Mouse (Mus musculus): ENCODE data around the gene Gm13090. TPM values are rescaled to one million over a fixed set of nuclear protein-coding genes. Genes with fewer than 3 reads are reported as not detected.

The Gm13090 gene
- polyA plus RNA-seq, 1 experiment from 2014 or later = not detected

DNA sequence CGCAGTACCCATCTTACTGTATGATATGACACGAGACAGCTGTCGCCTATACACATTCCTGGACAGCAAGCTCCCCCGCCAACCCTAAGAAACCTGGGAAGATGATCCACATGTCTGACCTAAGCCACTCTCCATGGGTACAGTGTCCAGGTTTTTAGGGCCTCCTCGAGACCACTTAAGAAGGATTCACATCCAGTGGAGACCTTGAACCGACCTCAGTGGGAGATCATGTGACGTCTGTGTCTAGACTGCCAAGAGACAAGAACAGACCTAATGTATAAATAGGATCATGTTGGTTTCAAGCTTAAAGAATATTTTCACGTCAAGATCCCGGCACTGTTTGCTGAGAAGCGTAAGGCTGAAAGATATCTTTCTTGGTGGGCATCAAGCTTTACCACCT is 14.8 kb downstream of the Gm13090 start:
- Histone ChIP-seq H3K4me2 (no peak overlapping the region), H3K36me3 (no peaks in the 10 kb centered on the region), H3K27ac (no peak overlapping the region), H3K27me3 (replicated peaks) (peaks cover 38% of the 10 kb centered on the region), H3K9ac (no peak overlapping the region), H3K4me1 (peaks cover 12% of the 10 kb centered on the region), H3K4me3 (no peak overlapping the region), H3K9me3 (replicated peaks) (0 out of 2 replicates have a peak, but pooled peaks cover 4% of the 10 kb centered on the region)
- 75% methylated on average over 10 of the region's 10 CpGs for WGBS (ENCODE audit: insufficient replicate concordance)
- no peak for ATAC-seq

DNA sequence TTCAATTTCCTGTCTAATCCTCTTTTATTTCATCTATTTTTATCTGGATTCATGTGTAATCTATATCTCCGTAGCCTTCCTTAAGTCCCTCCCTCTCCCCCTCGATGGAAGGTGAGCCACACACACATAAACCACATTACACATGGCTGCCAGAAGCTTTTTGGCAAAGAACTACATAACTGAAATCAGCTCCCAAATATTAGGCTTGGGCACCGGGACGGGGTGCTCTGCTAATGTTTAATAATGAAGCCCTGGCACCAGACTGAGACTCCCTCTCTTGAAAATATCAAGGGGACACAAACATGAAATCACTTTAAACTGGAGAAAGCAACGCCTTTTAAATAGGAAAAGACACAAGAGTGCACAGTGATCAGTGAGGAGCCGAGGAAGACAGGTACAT is 16.5 kb downstream of the Gm13090 start:
- Histone ChIP-seq H3K4me2 (no peak overlapping the region), H3K27ac (no peak overlapping the region), H3K4me3 (no peak overlapping the region), H3K36me3 (no peaks in the 10 kb centered on the region), H3K4me1 (peaks cover 12% of the 10 kb centered on the region), H3K9me3 (replicated peaks) (0 out of 2 replicates have a peak, but pooled peaks cover 4% of the 10 kb centered on the region), H3K9ac (no peak overlapping the region), H3K27me3 (replicated peaks) (peaks cover 56% of the 10 kb centered on the region)
- WGBS (ENCODE audit: insufficient replicate concordance) = 66% methylated on average over 6 of the region's 6 CpGs
- no peak for ATAC-seq

DNA sequence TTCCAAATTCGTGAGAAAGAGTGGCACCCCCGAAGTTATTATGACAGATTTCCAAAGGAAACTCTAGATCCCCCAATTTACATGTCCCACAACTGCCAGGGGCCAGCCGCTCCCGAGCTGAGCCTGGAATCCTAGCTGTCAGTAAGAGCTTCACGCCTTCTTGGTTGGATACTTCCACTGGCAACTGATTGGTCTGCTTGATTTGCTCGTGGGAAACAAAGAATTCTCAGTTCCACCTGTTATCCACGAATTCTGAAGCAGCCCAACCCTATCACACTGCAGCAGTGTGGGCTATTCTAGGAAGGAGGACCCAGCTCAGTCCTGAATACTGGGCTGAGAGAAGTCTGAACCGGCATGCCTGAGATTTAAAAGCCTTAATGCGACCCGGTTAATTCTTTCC is 17.1 kb downstream of the Gm13090 start:
- Histone ChIP-seq H3K27ac (no peak overlapping the region), H3K27me3 (replicated peaks) (peaks cover 62% of the 10 kb centered on the region), H3K36me3 (no peaks in the 10 kb centered on the region), H3K9ac (no peak overlapping the region), H3K4me1 (peaks cover 12% of the 10 kb centered on the region), H3K4me2 (no peak overlapping the region), H3K4me3 (no peak overlapping the region), H3K9me3 (replicated peaks) (0 out of 2 replicates have a peak, but pooled peaks cover 4% of the 10 kb centered on the region)
- 33% methylated on average over 10 of the region's 10 CpGs for WGBS (ENCODE audit: insufficient replicate concordance)
- ATAC-seq = no peak

DNA sequence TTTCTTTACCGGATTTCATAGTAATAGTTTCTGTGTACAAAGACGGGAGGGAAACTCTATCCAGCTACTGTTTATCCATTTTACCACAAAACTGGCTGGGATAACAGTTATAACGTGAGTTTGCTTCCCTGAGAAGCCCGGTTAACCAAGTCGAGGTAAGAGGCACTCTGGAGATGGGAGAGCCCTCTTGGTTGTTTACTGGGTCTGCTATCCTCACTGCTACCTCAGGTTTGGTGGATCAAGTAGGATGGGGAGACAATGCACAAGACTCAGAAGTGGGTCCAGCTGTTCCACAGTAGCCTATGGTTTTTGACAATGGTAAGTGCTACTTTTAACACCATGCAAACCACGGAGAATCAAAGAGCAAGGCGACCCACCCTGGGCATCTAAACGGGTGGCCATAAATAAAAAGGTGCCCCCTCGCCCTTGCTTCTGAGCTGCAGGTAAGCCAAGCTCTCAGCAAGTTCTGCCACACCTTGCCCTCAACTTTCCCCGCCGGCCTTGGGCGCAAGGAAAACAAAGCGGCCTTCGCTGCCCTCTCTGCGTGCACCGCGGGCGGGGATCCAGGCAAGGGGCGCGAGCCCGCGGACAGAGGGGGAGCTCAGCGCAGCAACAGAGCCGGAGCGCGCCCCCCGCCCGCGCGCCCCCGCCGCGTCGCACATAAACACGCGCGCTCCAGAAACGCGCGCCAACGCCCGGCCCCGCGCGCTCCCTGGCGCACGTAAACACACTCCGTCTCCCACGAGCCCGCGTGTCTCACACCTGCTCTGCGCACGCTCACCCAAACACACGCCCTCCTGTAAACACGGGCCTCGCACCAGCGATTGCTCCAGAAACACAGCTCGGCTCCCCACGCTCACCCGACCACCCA is 18.0 kb downstream of the Gm13090 start:
- Histone ChIP-seq H3K36me3 (no peaks in the 10 kb centered on the region), H3K4me1 (peaks cover 12% of the 10 kb centered on the region), H3K9ac (peak overlapping the region; percentile 35; the same call in 1 of the 2 replicates), H3K27ac (no peak overlapping the region), H3K27me3 (replicated peaks) (peaks cover 69% of the 10 kb centered on the region), H3K9me3 (replicated peaks) (no peaks in the 10 kb centered on the region), H3K4me2 (peak overlapping the region; percentile 81), H3K4me3 (peak overlapping the region; percentile 54)
- WGBS (ENCODE audit: insufficient replicate concordance) = 5% methylated on average over 60 of the region's 60 CpGs
- 0 out of 2 replicates have a peak, but pooled peaks have one; percentile 8 for ATAC-seq

DNA sequence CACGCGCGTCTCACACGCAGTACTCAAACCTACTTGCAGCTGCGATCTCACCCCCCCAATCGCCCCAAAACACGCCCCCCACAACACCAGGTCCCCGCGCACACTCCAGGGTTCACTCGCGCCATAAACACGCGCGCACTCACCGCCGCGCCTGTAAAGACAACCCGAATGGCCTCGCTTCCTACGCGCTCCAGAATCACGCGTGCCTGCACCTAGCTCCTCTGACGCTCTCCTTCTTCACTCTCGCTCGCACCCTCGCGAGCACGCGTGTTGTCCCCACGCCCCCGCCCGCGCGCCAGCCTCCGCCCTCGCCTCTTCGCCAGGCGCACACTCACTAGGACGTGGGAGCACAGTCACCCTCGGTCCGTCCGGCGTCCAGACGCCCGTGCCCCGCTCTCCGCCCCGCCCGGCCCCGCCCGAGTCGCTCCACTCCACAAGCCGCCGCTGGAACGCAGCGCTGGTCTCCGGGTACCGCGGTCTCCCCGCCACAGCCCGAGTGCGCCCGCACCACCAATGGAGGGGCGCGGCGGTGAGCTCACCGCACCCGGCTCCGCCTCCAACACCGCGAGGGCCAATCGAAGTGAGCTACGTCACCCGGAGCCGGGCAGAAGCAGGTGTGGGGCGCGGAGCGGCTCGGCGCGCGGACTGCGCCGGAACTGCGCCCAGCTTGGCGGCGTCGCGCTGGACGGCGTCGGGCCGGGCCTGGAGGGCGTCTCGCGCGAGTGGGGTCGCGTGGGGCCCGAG is 18.8 kb downstream of the Gm13090 start:
- Histone ChIP-seq H3K27ac (no peak overlapping the region), H3K9ac (peak overlapping the region; percentile 35; the same call in 1 of the 2 replicates), H3K27me3 (replicated peaks) (peaks cover 71% of the 10 kb centered on the region), H3K36me3 (no peaks in the 10 kb centered on the region), H3K4me2 (peak overlapping the region; percentile 81), H3K4me3 (peak overlapping the region; percentile 54), H3K9me3 (replicated peaks) (no peaks in the 10 kb centered on the region), H3K4me1 (peaks cover 12% of the 10 kb centered on the region)
- ATAC-seq = peak; percentile 92
- WGBS (ENCODE audit: insufficient replicate concordance) = 1% methylated on average over 80 of the region's 101 CpGs

DNA sequence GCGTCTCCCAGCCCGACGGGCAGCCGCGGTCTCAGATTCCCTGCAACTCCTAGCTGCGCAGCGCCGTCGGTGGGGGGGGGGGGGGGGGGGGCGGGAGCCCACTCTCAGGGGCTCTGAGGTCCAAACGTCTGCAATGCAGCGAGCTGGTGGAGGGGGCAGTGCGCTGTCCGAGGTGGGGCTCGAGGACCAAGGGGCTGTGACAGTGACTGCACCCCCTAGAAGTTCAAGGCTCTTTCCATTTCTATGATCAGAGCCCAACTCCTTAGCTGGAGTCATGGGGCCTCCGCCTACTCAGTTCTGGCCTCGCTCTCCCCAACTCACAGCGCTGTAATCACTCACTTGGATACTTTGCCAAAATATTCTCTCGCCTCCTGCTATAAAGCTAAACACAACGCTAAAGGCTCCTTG is 19.5 kb downstream of the Gm13090 start:
- H3K27ac ChIP-seq = no peak overlapping the region
- ATAC-seq = no peak
- H3K4me3 ChIP-seq = peak overlapping the region; percentile 54
- 3% methylated on average over 17 of the region's 20 CpGs for WGBS (ENCODE audit: insufficient replicate concordance)
- H3K27me3 ChIP-seq (replicated peaks) = peaks cover 74% of the 10 kb centered on the region
- H3K9ac ChIP-seq = peak overlapping the region; percentile 31; the same call in 1 of the 2 replicates
- H3K4me2 ChIP-seq = peak overlapping the region; percentile 81
- H3K9me3 ChIP-seq (replicated peaks) = no peaks in the 10 kb centered on the region
- no peaks in the 10 kb centered on the region for H3K36me3 ChIP-seq
- peaks cover 12% of the 10 kb centered on the region for H3K4me1 ChIP-seq

DNA sequence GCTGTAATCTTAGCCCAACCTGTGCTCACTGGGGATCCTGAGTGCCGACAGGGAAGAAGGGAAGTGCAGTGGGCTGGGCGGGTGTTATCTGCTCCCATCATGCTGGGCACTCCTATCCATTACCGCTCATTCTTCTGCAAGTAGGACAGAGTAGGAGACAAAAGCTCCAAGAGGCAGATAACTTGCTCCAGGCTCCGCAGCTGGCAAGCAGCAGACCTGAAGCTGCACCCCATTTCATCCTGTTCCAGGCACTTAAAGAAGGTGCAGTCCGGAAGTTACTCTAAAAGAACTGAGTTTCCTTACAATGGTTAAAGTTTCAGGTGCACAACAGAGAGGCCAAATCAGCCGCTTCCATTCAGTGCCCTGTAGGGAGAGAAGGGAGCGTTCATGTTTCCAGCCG is 21.9 kb downstream of the Gm13090 start:
- no peaks in the 10 kb centered on the region for H3K9me3 ChIP-seq (replicated peaks)
- H3K4me3 ChIP-seq = no peak overlapping the region
- H3K4me2 ChIP-seq = no peak overlapping the region
- H3K27me3 ChIP-seq (replicated peaks) = peaks cover 67% of the 10 kb centered on the region
- H3K4me1 ChIP-seq = peaks cover 12% of the 10 kb centered on the region
- H3K36me3 ChIP-seq = no peaks in the 10 kb centered on the region
- no peak overlapping the region for H3K27ac ChIP-seq
- 37% methylated on average over 8 of the region's 8 CpGs for WGBS (ENCODE audit: insufficient replicate concordance)
- ATAC-seq = no peak
- no peak overlapping the region for H3K9ac ChIP-seq

DNA sequence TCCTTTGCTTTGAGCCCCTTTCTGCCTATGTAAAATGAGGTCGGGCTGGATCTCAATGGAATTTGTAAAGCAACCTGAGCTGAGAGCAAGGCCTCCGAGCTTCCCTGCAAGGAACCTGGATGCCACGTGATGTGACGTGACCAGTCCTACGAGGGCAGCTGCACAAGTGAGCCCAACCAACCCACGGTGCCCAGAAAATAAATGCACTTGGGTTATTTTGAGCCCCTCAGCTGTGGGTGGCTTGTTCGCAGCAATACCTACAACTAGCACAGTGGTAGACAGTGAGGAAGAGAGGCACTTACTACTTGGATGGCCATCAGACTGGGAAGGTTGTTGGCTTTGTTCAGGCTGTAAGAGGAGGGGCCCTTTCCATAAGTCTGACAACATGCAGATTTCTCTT is 25.2 kb downstream of the Gm13090 start:
- 64% methylated on average over 7 of the region's 7 CpGs for WGBS (ENCODE audit: insufficient replicate concordance)
- Histone ChIP-seq H3K27me3 (replicated peaks) (peaks cover 34% of the 10 kb centered on the region), H3K36me3 (no peaks in the 10 kb centered on the region), H3K4me2 (no peak overlapping the region), H3K27ac (no peak overlapping the region), H3K9ac (no peak overlapping the region), H3K4me1 (no peaks in the 10 kb centered on the region), H3K9me3 (replicated peaks) (no peaks in the 10 kb centered on the region), H3K4me3 (no peak overlapping the region)
- ATAC-seq = no peak

DNA sequence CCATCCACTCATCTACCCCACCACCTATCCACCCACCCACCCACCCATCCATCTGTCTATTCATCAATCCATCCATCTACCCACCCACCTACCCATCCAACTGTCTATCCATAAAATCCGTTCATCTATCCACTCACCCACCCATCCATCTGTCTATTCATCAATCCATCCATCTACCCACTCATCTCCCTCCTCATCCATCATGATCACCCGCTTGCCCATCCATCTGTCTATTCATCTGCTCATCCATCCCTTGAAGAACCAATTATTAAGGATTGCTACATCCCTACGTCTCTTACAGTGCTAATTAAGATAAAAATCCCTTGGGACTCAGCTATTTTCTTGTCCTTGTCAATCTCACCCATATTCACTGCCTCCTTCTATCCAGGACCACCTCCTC is 29.5 kb downstream of the Gm13090 start:
- Histone ChIP-seq H3K9me3 (replicated peaks) (no peaks in the 10 kb centered on the region), H3K4me3 (no peak overlapping the region), H3K27me3 (replicated peaks) (peaks cover 3% of the 10 kb centered on the region; the same call in 1 of the 2 replicates), H3K9ac (no peak overlapping the region), H3K27ac (no peak overlapping the region), H3K4me2 (no peak overlapping the region), H3K4me1 (no peaks in the 10 kb centered on the region), H3K36me3 (no peaks in the 10 kb centered on the region)
- no peak for ATAC-seq
- 54% methylated on average over 3 of the region's 3 CpGs for WGBS (ENCODE audit: insufficient replicate concordance)

DNA sequence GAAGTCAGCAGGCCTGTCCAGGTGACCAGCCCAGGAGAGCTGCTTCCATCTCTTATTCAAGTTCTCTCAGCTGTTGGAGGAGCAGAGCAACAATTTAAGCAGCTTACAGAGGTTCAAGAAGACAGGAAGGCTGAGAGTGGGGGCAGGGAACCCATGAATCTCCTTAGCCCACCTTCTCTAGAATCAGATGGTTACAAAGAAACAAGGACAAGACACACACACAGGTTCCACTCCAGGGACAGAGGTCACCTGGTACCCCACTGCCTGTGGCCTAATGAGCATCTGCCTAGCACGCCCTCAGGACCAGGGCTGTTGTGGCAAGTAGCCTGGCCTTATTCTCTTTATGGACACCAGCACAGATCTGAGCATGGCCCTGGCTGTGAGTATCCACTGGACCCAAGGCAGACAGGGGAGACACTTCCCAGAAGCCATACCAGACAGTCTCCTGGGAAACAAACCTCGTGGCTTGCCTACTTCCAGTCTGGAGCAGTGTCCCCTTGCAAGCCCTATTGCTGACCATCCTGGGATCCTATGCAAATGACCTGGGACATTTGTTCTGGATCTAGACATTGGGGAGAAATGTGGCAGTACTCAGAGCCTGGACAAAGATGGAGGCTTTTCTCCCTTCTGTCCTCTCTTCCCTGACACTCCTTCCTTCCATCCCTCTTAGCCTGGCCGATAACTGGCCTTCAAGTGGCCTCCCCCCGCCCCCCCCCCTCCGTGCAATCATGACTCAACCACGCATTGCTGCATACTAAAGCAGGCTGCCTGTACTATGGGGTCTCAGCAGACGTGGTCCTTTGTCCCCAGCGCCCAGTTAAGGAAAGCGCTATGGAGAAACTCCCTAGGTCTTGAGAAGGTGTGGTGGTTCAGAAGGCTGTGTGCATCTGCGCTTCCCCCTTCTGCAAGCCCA is 38.5 kb downstream of the Gm13090 start:
- no peak overlapping the region for H3K27ac ChIP-seq
- WGBS (ENCODE audit: insufficient replicate concordance) = 14% methylated on average over 9 of the region's 10 CpGs
- peak overlapping the region; percentile 66 for H3K4me2 ChIP-seq
- H3K36me3 ChIP-seq = no peaks in the 10 kb centered on the region
- no peaks in the 10 kb centered on the region for H3K9me3 ChIP-seq (replicated peaks)
- H3K4me1 ChIP-seq = no peaks in the 10 kb centered on the region
- H3K4me3 ChIP-seq = peak overlapping the region; percentile 45
- peaks cover 55% of the 10 kb centered on the region for H3K27me3 ChIP-seq (replicated peaks)
- H3K9ac ChIP-seq = no peak overlapping the region
- no peak for ATAC-seq
